Mouse (Mus musculus) embryonic facial prominence, embryonic 14.5 days (tissue): ENCODE data around the gene Chga. TPM values are rescaled to one million over a fixed set of nuclear protein-coding genes. Genes with fewer than 3 reads are reported as not detected.

ENCODE experiments used
- ATAC-seq: fragments of 200-750 bp; cut with Nextera tagmentation; 2 replicates; pipeline ENCODE4 v1.8.0; 2017; ENCODE audit warnings: low read depth, moderate number of reproducible peaks, moderate TSS enrichment
- DNase-seq: peaks from one replicate; pipeline ENCODE4 v3.0.0-alpha.2; 2015; ENCODE audit warnings: low spot score
- H3K27ac ChIP-seq: fragments of 300-500 bp; sonication (generic); replicated peaks from 2 replicates; pipeline ENCODE4 v1.5.1; 2014; ENCODE audit warnings: low read depth, mild to moderate bottlenecking, low read length, moderate library complexity
- H3K27me3 ChIP-seq: fragments of 300-500 bp; sonication (generic); replicated peaks from 2 replicates; pipeline ENCODE4 v1.6.1; 2014; ENCODE audit warnings: low read length; ENCODE audit not compliant: control insufficient read depth, insufficient read depth
- H3K36me3 ChIP-seq: fragments of 300-500 bp; sonication (generic); 2 replicates; pipeline ENCODE4 v1.6.1; 2014; ENCODE audit warnings: low read length, mixed read lengths; ENCODE audit not compliant: control insufficient read depth, insufficient read depth
- H3K4me1 ChIP-seq: fragments of 300-500 bp; sonication (generic); 2 replicates; pipeline ENCODE4 v1.6.1; 2014; ENCODE audit warnings: antibody characterized with exemption, low read length; ENCODE audit not compliant: control insufficient read depth, insufficient read depth
- H3K4me2 ChIP-seq: fragments of 300-500 bp; sonication (generic); 2 replicates; pipeline ENCODE4 v1.6.1; 2014; ENCODE audit warnings: low read depth, mild to moderate bottlenecking, low read length, moderate library complexity, mixed read lengths
- H3K4me3 ChIP-seq: fragments of 300-500 bp; sonication (generic); 2 replicates; pipeline ENCODE4 v1.5.1; 2014; ENCODE audit warnings: low read depth, mild to moderate bottlenecking, low read length
- H3K9ac ChIP-seq: fragments of 300-500 bp; sonication (generic); 2 replicates; pipeline ENCODE4 v1.6.1; 2014; ENCODE audit warnings: low read depth, mild to moderate bottlenecking, low read length, moderate library complexity, mixed read lengths
- H3K9me3 ChIP-seq: fragments of 300-500 bp; sonication (generic); 2 replicates; pipeline ENCODE4 v1.6.1; 2016; ENCODE audit warnings: low read length; ENCODE audit not compliant: control insufficient read depth
- WGBS: fragments of 180-500 bp; shearing (Covaris S2); extraction: QIAGEN DNeasy Blood & Tissue Kit; methylation state at CpG from one replicate; pipeline ENCODE4 v1.1.7; 2014; 5-methylcytosine and 5-hydroxymethylcytosine counted together
- polyA plus RNA-seq: library from polyadenylated mRNA; unstranded; fragments of >200 nt; fragmentation: Nextera tagmentation; extraction: Ambion mirVana; gene quantifications from 2 replicates; pipeline ENCODE4 v1.2.1, GENCODE M21; 2014

The Chga gene
- polyA plus RNA-seq, 1 experiment from 2014 or later: 22.2 TPM

- Histone ChIP-seq H3K9ac (no peak overlapping the region), H3K4me3 (no peak overlapping the region), H3K9me3 (no peaks in the 10 kb centered on the region), H3K4me1 (no peaks in the 10 kb centered on the region), H3K27ac (no peak overlapping the region), H3K4me2 (no peak overlapping the region), H3K27me3 (peaks cover 24% of the 10 kb centered on the region), H3K36me3 (no peaks in the 10 kb centered on the region)
- WGBS: 1% methylated on average over 11 of the region's 11 CpGs
- DNase-seq (peak; percentile 90), ATAC-seq (no peak)
These were observed 4.2 kb upstream of the Chga start for GRCm38 (mm10) chr12:102550529-102550928.

DNA sequence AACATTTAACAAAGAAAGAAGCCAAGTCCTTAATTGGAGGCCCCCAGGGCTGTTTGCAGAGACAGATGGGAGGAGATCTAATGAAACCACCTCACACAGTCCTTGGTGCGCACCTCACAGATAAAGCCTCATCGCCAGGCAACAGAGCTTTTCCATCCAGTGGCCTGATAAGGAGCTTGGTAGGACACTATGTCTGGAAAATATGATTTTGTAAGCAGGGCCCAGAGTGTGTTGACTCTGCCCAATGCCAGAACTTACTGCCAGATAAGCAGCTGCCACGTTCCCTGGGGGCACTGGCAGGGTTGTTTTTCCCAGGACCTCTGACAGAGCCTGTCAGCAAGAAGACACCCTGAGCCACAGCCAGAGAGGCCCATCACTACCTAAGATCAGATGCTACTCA, 3.6 kb upstream of the Chga start:
- WGBS: 73% methylated on average over 3 of the region's 3 CpGs
- H3K27ac ChIP-seq: no peak overlapping the region
- DNase-seq: no peak
- H3K4me1 ChIP-seq: no peaks in the 10 kb centered on the region
- no peak overlapping the region for H3K4me2 ChIP-seq
- ATAC-seq: no peak
- H3K27me3 ChIP-seq: peaks cover 24% of the 10 kb centered on the region
- H3K9me3 ChIP-seq: no peaks in the 10 kb centered on the region
- H3K36me3 ChIP-seq: no peaks in the 10 kb centered on the region
- no peak overlapping the region for H3K4me3 ChIP-seq
- no peak overlapping the region for H3K9ac ChIP-seq

GRCm38 (mm10) chr12:102552001-102552400, 2.8 kb upstream of the Chga start:
- no peak overlapping the region for H3K4me2 ChIP-seq
- H3K4me1 ChIP-seq: no peaks in the 10 kb centered on the region
- no peak overlapping the region for H3K4me3 ChIP-seq
- ATAC-seq: no peak
- H3K36me3 ChIP-seq: no peaks in the 10 kb centered on the region
- no peak overlapping the region for H3K9ac ChIP-seq
- H3K9me3 ChIP-seq: no peaks in the 10 kb centered on the region
- no peak for DNase-seq
- WGBS: 71% methylated on average over 6 of the region's 6 CpGs
- peaks cover 24% of the 10 kb centered on the region for H3K27me3 ChIP-seq
- no peak overlapping the region for H3K27ac ChIP-seq

GRCm38 (mm10) chr12:102553705-102554275, 979 bp upstream of the Chga start:
- Histone ChIP-seq H3K27ac (no peak overlapping the region), H3K9ac (no peak overlapping the region), H3K4me3 (no peak overlapping the region), H3K9me3 (no peaks in the 10 kb centered on the region), H3K4me2 (no peak overlapping the region), H3K27me3 (peaks cover 24% of the 10 kb centered on the region), H3K36me3 (no peaks in the 10 kb centered on the region), H3K4me1 (no peaks in the 10 kb centered on the region)
- 75% methylated on average over 14 of the region's 14 CpGs for WGBS
- ATAC-seq (no peak), DNase-seq (no peak)

GRCm38 (mm10) chr12:102555850-102556249, 1.1 kb downstream of the Chga start:
- Histone ChIP-seq H3K9ac (no peak overlapping the region), H3K4me1 (no peaks in the 10 kb centered on the region), H3K4me2 (no peak overlapping the region), H3K9me3 (no peaks in the 10 kb centered on the region), H3K27me3 (peaks cover 24% of the 10 kb centered on the region), H3K27ac (no peak overlapping the region), H3K4me3 (no peak overlapping the region), H3K36me3 (no peaks in the 10 kb centered on the region)
- no peak for DNase-seq
- ATAC-seq: peak; percentile 14; the same call in 1 of the 2 replicates
- WGBS: 61% methylated on average over 2 of the region's 3 CpGs

DNA sequence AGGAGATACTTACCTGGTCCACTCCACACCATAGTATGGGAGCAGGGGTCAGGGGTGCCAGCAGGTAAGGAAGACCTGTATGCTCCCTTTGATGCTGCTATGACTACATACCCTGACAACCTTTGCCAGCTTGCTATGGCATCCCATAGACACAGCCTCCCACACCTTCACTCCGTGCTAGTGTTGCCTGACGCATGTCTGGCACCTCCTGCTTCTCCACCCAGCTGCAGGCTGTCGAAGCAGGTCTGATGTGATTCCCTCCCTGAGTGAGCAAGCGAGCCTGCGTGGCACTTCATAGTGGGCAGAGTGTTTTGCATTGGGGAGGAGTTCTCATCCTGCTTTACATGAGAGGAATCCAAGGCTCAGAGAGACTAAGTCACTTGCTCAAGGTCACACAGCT, 2.6 kb downstream of the Chga start:
- Histone ChIP-seq H3K4me1 (no peaks in the 10 kb centered on the region), H3K9me3 (no peaks in the 10 kb centered on the region), H3K9ac (no peak overlapping the region), H3K27me3 (peaks cover 24% of the 10 kb centered on the region), H3K36me3 (no peaks in the 10 kb centered on the region), H3K4me3 (no peak overlapping the region), H3K4me2 (no peak overlapping the region), H3K27ac (no peak overlapping the region)
- 85% methylated on average over 5 of the region's 5 CpGs for WGBS
- ATAC-seq (no peak), DNase-seq (no peak)

DNA sequence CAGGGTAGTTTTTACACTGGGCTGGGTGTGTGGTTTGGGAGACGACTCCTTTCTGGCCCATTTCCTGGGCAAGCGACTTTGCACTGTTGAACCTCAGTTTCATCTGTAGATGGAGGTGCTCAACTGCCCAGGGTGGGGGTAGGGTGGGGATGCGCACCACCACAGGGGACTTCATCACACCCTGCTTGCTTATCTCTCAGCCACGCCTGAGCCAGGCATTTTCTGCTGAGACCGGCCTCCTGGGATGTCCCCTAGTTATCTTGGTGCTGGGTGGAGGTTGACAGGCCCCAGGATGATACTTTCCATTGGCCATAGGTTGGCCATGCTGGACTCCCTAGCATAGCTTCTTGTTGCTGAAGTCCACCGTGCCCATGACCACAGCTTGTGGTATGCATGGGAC, 10.3 kb downstream of the Chga start:
- no peak for DNase-seq

DNA sequence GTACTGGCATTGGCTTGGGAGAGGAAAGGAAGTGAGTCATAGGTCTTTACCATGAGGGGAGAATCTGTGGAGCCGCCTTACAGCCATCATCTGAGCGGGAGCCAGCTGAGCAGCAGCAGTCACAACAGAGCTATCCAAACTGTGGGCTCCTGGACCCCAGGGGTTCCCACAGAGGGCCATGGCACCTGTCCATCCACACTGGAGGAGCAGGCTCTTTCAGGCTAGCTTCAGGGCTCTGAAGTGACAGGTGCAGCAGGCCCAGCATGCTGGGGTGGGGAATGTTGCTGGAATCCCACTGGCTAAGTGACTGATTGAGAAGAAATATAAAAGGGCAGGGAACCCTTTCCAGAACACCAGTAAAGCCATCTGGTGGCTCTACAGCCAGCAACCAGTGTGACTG, 12.2 kb downstream of the Chga start:
- no peaks in the 10 kb centered on the region for H3K9me3 ChIP-seq
- no peak; the same call in 1 of the 2 replicates for ATAC-seq
- H3K4me1 ChIP-seq: no peaks in the 10 kb centered on the region
- 65% methylated on average over 2 of the region's 2 CpGs for WGBS
- H3K4me2 ChIP-seq: no peak overlapping the region
- H3K36me3 ChIP-seq: no peaks in the 10 kb centered on the region
- H3K9ac ChIP-seq: no peak overlapping the region
- DNase-seq: no peak
- H3K27ac ChIP-seq: no peak overlapping the region
- H3K4me3 ChIP-seq: no peak overlapping the region
- no peaks in the 10 kb centered on the region for H3K27me3 ChIP-seq

More for the DNA sequence above, 10.3 kb downstream of the Chga start:
- no peak for ATAC-seq
- Histone ChIP-seq H3K27ac (no peak overlapping the region), H3K36me3 (no peaks in the 10 kb centered on the region), H3K27me3 (no peaks in the 10 kb centered on the region), H3K4me1 (no peaks in the 10 kb centered on the region), H3K9me3 (no peaks in the 10 kb centered on the region), H3K4me3 (no peak overlapping the region), H3K4me2 (no peak overlapping the region), H3K9ac (no peak overlapping the region)
- WGBS: 78% methylated on average over 6 of the region's 6 CpGs

GRCm38 (mm10) chr12:102568219-102568618, 13.4 kb downstream of the Chga start:
- no peak overlapping the region for H3K9ac ChIP-seq
- no peaks in the 10 kb centered on the region for H3K27me3 ChIP-seq
- no peak overlapping the region for H3K4me3 ChIP-seq
- no peaks in the 10 kb centered on the region for H3K36me3 ChIP-seq
- H3K9me3 ChIP-seq: no peaks in the 10 kb centered on the region
- H3K4me1 ChIP-seq: no peaks in the 10 kb centered on the region
- ATAC-seq (no peak), DNase-seq (no peak)
- 65% methylated on average over 7 of the region's 7 CpGs for WGBS
- no peak overlapping the region for H3K4me2 ChIP-seq
- no peak overlapping the region for H3K27ac ChIP-seq
